Mouse (Mus musculus) lung, postnatal 10 days (tissue): ENCODE measurements around the gene Efl1.

ENCODE experiments used
- DNase-seq: peaks from one replicate; pipeline ENCODE4 v3.0.0; 2021

Gene Efl1

GRCm38 (mm10) chr7:82648353-82649080 is at the start of gene Efl1, which contains the start of gene Saxo2:
Gene Efl1 (plus strand): TSS chr7:82648614.
Gene Saxo2 (minus strand): TSS chr7:82648528.
- DNase-seq = peak; percentile 97

GRCm38 (mm10) chr7:82602008-82602407 is 46.4 kb upstream of the Efl1 start:
- no peak for DNase-seq

- peak; percentile 20 for DNase-seq
These were observed 43.0 kb upstream of the Efl1 start for GRCm38 (mm10) chr7:82605425-82605824.

- DNase-seq = peak; percentile 36
These were observed 38.8 kb upstream of the Efl1 start for GRCm38 (mm10) chr7:82609629-82610028.

GRCm38 (mm10) chr7:82625342-82625741 is 23.1 kb upstream of the Efl1 start:
- DNase-seq = peak; percentile 64

GRCm38 (mm10) chr7:82647183-82647582 is 1.2 kb upstream of the Efl1 start:
- no peak for DNase-seq

- DNase-seq = no peak
These were observed 505 bp upstream of the Efl1 start for GRCm38 (mm10) chr7:82647909-82648308.

GRCm38 (mm10) chr7:82649081-82649445 is 649 bp downstream of the Efl1 start:
- DNase-seq = no peak

- DNase-seq = no peak
These were observed 16.2 kb downstream of the Efl1 start for GRCm38 (mm10) chr7:82664604-82665003.

GRCm38 (mm10) chr7:82676001-82676400 is 27.6 kb downstream of the Efl1 start:
- DNase-seq = no peak

GRCm38 (mm10) chr7:82676834-82677233 is 28.4 kb downstream of the Efl1 start:
- DNase-seq = peak; percentile 14

GRCm38 (mm10) chr7:82679901-82680300 is 31.5 kb downstream of the Efl1 start:
- DNase-seq = no peak

GRCm38 (mm10) chr7:82688736-82689135 is 40.3 kb downstream of the Efl1 start:
- DNase-seq = peak; percentile 68

GRCm38 (mm10) chr7:82691021-82691738 is 42.8 kb downstream of the Efl1 start:
- no peak for DNase-seq

- no peak for DNase-seq
These were observed 49.3 kb downstream of the Efl1 start for GRCm38 (mm10) chr7:82697668-82698067.

- DNase-seq = no peak
These were observed 50.6 kb downstream of the Efl1 start for GRCm38 (mm10) chr7:82698968-82699367.

GRCm38 (mm10) chr7:82702384-82703343 is 54.2 kb downstream of the Efl1 start:
- no peak for DNase-seq

- no peak for DNase-seq
These were observed 60.8 kb downstream of the Efl1 start for GRCm38 (mm10) chr7:82709172-82709571.

- peak; percentile 71 for DNase-seq
These were observed 66.9 kb downstream of the Efl1 start for GRCm38 (mm10) chr7:82715210-82715911.

- DNase-seq = no peak
These were observed 67.6 kb downstream of the Efl1 start for GRCm38 (mm10) chr7:82715912-82716601.

GRCm38 (mm10) chr7:82719285-82719684 is 70.9 kb downstream of the Efl1 start:
- peak; percentile 53 for DNase-seq

GRCm38 (mm10) chr7:82719740-82720139 is 71.3 kb downstream of the Efl1 start:
- DNase-seq = no peak
